Mouse (Mus musculus) olfactory bulb, adult 2 months (tissue): Measurements from ENCODE around the gene Rab14. TPM values are rescaled to one million over a fixed set of nuclear protein-coding genes. Genes with fewer than 3 reads are reported as not detected.

ENCODE experiments used
- H3K27ac ChIP-seq: fragments of 200-500 bp; 2 replicates; pipeline ENCODE4 v1.5.1; 2012; ENCODE audit warnings: low read depth, low read length; ENCODE audit not compliant: insufficient read depth
- H3K4me1 ChIP-seq: fragments of 200-500 bp; 2 replicates; pipeline ENCODE4 v1.6.1; 2012; ENCODE audit warnings: low read length; ENCODE audit not compliant: control insufficient read depth, insufficient read depth
- H3K4me3 ChIP-seq: fragments of 200-500 bp; 2 replicates; pipeline ENCODE4 v1.5.1; 2012; ENCODE audit warnings: mild to moderate bottlenecking, low read depth, low read length, moderate library complexity; ENCODE audit not compliant: insufficient read depth
- CTCF ChIP-seq: fragments of 200-500 bp; IDR thresholded peaks from 2 replicates; pipeline ENCODE4 v1.5.1; 2012; ENCODE audit warnings: low read depth, mild to moderate bottlenecking, low read length, moderate library complexity; ENCODE audit not compliant: insufficient read depth
- POLR2A ChIP-seq: fragments of 200-500 bp; IDR thresholded peaks from 2 replicates; pipeline ENCODE4 v1.6.1; 2012; ENCODE audit warnings: mild to moderate bottlenecking, low read depth, low read length, moderate library complexity; ENCODE audit not compliant: insufficient read depth
- WGBS: fragments of 180-500 bp; shearing (Covaris S2); methylation state at CpG from one replicate; pipeline ENCODE4 v1.1.7; 2018; 5-methylcytosine and 5-hydroxymethylcytosine counted together
- polyA plus RNA-seq: library from polyadenylated mRNA; stranded (reverse); fragments of >200 nt; gene quantifications from 2 replicates; pipeline ENCODE4 v1.2.4, GENCODE M21; 2012; ENCODE audit warnings: low replicate concordance; ENCODE audit not compliant: missing spikeins, insufficient read depth, insufficient read length

Rab14 gene
- polyA plus RNA-seq, 1 experiment, result 306 TPM

GRCm38 (mm10) chr2:35141673-35142072, 59.2 kb downstream of the Rab14 start:
- 87% methylated on average over 3 of the region's 3 CpGs for WGBS
- TF ChIP-seq CTCF, result no peak
- TF ChIP-seq POLR2A, result no peak

GRCm38 (mm10) chr2:35138576-35138975, 62.3 kb downstream of the Rab14 start:
- Histone ChIP-seq H3K4me3 (no peak overlapping the region), H3K27ac (no peak overlapping the region), H3K4me1 (no peaks in the 10 kb centered on the region)
- TF ChIP-seq POLR2A (no peak), CTCF (no peak)
- WGBS, result 90% methylated on average over 1 of the region's 1 CpGs

More at GRCm38 (mm10) chr2:35141673-35142072, 59.2 kb downstream of the Rab14 start:
- no peak overlapping the region for H3K27ac ChIP-seq
- H3K4me3 ChIP-seq, result no peak overlapping the region
- H3K4me1 ChIP-seq, result no peaks in the 10 kb centered on the region

GRCm38 (mm10) chr2:35133891-35134290, 67.0 kb downstream of the Rab14 start:
- Histone ChIP-seq H3K4me3 (no peak overlapping the region), H3K27ac (no peak overlapping the region), H3K4me1 (no peaks in the 10 kb centered on the region)
- TF ChIP-seq CTCF, result no peak
- 70% methylated on average over 5 of the region's 5 CpGs for WGBS

GRCm38 (mm10) chr2:35132662-35133055, 68.3 kb downstream of the Rab14 start:
- WGBS, result 6% methylated on average over 5 of the region's 5 CpGs
- no peak for TF ChIP-seq CTCF
- TF ChIP-seq POLR2A, result no peak
- Histone ChIP-seq H3K4me3 (peak overlapping the region; percentile 54), H3K27ac (peak overlapping the region; percentile 45; the same call in 1 of the 2 replicates), H3K4me1 (no peaks in the 10 kb centered on the region)

- Histone ChIP-seq H3K27ac (peak overlapping the region; percentile 45; the same call in 1 of the 2 replicates), H3K4me3 (peak overlapping the region; percentile 54), H3K4me1 (no peaks in the 10 kb centered on the region)
- TF ChIP-seq CTCF (no peak), POLR2A (no peak)
- under 1% methylated on average over 21 of the region's 21 CpGs for WGBS
These were observed 68.8 kb downstream of the Rab14 start for GRCm38 (mm10) chr2:35131991-35132661.

GRCm38 (mm10) chr2:35131491-35131890, 69.4 kb downstream of the Rab14 start:
- no peak for TF ChIP-seq POLR2A
- TF ChIP-seq CTCF, result no peak
- no peaks in the 10 kb centered on the region for H3K4me1 ChIP-seq
- H3K4me3 ChIP-seq, result no peak overlapping the region
- no peak overlapping the region for H3K27ac ChIP-seq

Other genes starting within 250 kb of the Rab14 start
- not detected in 2 replicates for gene Traf1, start 239.3 kb downstream of the Rab14 start, polyA plus RNA-seq
- not detected in 2 replicates for gene Hc, start 139.7 kb downstream of the Rab14 start, polyA plus RNA-seq
- gene AI182371, start 99.6 kb downstream of the Rab14 start, polyA plus RNA-seq, result not detected in 2 replicates
- 331 TPM in 1 of 2 replicates, not detected in the other for gene Cntrl, start 91.6 kb downstream of the Rab14 start, polyA plus RNA-seq
- gene Gsn, start 55.3 kb upstream of the Rab14 start, polyA plus RNA-seq, result not detected in 2 replicates
- not detected in 2 replicates for gene Stom, start 135.9 kb upstream of the Rab14 start, polyA plus RNA-seq
- gene 4930568D16Rik, start 166.6 kb upstream of the Rab14 start, polyA plus RNA-seq, result not detected in 2 replicates
- not detected in 2 replicates for gene 4930402F06Rik, start 196.1 kb upstream of the Rab14 start, polyA plus RNA-seq